Mouse (Mus musculus) gastrocnemius, adult 18-20 months (tissue): ENCODE results near the gene Tstd1. TPM values are rescaled to one million over a fixed set of nuclear protein-coding genes. Genes with fewer than 3 reads are reported as not detected.

Source experiments
- DNase-seq: peaks from one replicate; pipeline ENCODE4 v3.0.0; 2021; ENCODE audit warnings: low spot score
- total RNA-seq, 2 experiments: library from RNA; stranded (reverse); gene quantifications; 2 replicates each; pipeline ENCODE4 v1.2.3; 2021

Gene Tstd1
- total RNA-seq, 2 experiments from 2014 or later: 0.48 to 0.93 TPM

- no peak for DNase-seq
Measured at GRCm38 (mm10) chr1:171454926-171455325, 36.3 kb downstream of the Tstd1 start.

- DNase-seq: no peak
Measured at GRCm38 (mm10) chr1:171457568-171457967, 38.9 kb downstream of the Tstd1 start.

- no peak for DNase-seq
Measured at GRCm38 (mm10) chr1:171459791-171460190, 41.1 kb downstream of the Tstd1 start.

- DNase-seq: no peak
Measured at GRCm38 (mm10) chr1:171460551-171461503, 42.2 kb downstream of the Tstd1 start.

GRCm38 (mm10) chr1:171463133-171463532 is 44.5 kb downstream of the Tstd1 start:
- DNase-seq: no peak

- no peak for DNase-seq
Measured at GRCm38 (mm10) chr1:171465749-171466412, 47.2 kb downstream of the Tstd1 start.

- DNase-seq: no peak
Measured at GRCm38 (mm10) chr1:171466565-171466964, 47.9 kb downstream of the Tstd1 start.

GRCm38 (mm10) chr1:171469678-171470077 is 51.0 kb downstream of the Tstd1 start:
- no peak for DNase-seq

Other genes with a start within 250 kb of the Tstd1 start
- gene Pcp4l1, start 222.6 kb upstream of the Tstd1 start, total RNA-seq: 100 to 1,000 TPM in 1 of 2 experiments, 10 to 100 TPM in 1; 36.1 to 133 TPM
- not detected for gene Nr1i3, start 204.9 kb upstream of the Tstd1 start, total RNA-seq
- 10 to 100 TPM; 47.6 to 51.7 TPM for gene Tomm40l, start 196.4 kb upstream of the Tstd1 start, total RNA-seq
- gene Apoa2, start 193.8 kb upstream of the Tstd1 start, total RNA-seq: 1 to 10 TPM in 1 of 2 experiments, not detected in 1; 7.5 TPM
- gene Fcer1g, start 184.5 kb upstream of the Tstd1 start, total RNA-seq: 1 to 10 TPM; 2.2 to 4.9 TPM
- gene Adamts4, start 168.5 kb upstream of the Tstd1 start, total RNA-seq: under 1 TPM; 0.48 to 0.90 TPM
- gene Ndufs2, start 167.5 kb upstream of the Tstd1 start, total RNA-seq: 100 to 1,000 TPM; 804 to 821 TPM
- gene B4galt3, start 148.5 kb upstream of the Tstd1 start, total RNA-seq: 10 to 100 TPM; 12.0 to 13.0 TPM
- gene Ppox, start 137.7 kb upstream of the Tstd1 start, total RNA-seq: 1 to 10 TPM; 7.8 to 7.9 TPM
- 10 to 100 TPM; 15.1 to 19.3 TPM for gene Usp21, start 130.9 kb upstream of the Tstd1 start, total RNA-seq
- gene Ufc1, start 123.8 kb upstream of the Tstd1 start, total RNA-seq: 10 to 100 TPM; 85.7 to 96.8 TPM
- gene Dedd, start 89.7 kb upstream of the Tstd1 start, total RNA-seq: 10 to 100 TPM; 28.1 to 35.8 TPM
- 10 to 100 TPM; 26.0 to 28.9 TPM for gene Nit1, start 73.2 kb upstream of the Tstd1 start, total RNA-seq
- gene Pfdn2, start 73.2 kb upstream of the Tstd1 start, total RNA-seq: 100 to 1,000 TPM; 110 to 128 TPM
- not detected for gene Klhdc9, start 58.1 kb upstream of the Tstd1 start, total RNA-seq
- gene Nectin4, start 48.8 kb upstream of the Tstd1 start, total RNA-seq: not detected
- gene Arhgap30, start 29.9 kb upstream of the Tstd1 start, total RNA-seq: under 1 TPM; 0.53 to 0.90 TPM
- 10 to 100 TPM; 24.7 to 26.1 TPM for gene Usf1, start 7.6 kb upstream of the Tstd1 start, total RNA-seq
- gene F11r, start 18.7 kb downstream of the Tstd1 start, total RNA-seq: 1 to 10 TPM; 3.7 to 7.0 TPM
- gene Alyref2, start 84.6 kb downstream of the Tstd1 start, total RNA-seq: 1 to 10 TPM; 1.3 to 1.4 TPM
- gene Itln1, start 116.4 kb downstream of the Tstd1 start, total RNA-seq: not detected
- gene Cd244a, start 140.3 kb downstream of the Tstd1 start, total RNA-seq: under 1 TPM in 1 of 2 experiments, not detected in 1; 0.09 TPM
- under 1 TPM in 1 of 2 experiments, not detected in 1; 0.14 TPM for gene Ly9, start 188.5 kb downstream of the Tstd1 start, total RNA-seq
- gene Slamf7, start 234.2 kb downstream of the Tstd1 start, total RNA-seq: not detected